In genomic region chr15:96755951-96756350, GRCm38 (mm10) we compare ENCODE assay signal across 20 mouse cellular contexts. TPM values are rescaled to one million over a fixed set of nuclear protein-coding genes. Genes with fewer than 3 reads are reported as not detected.
DNase-seq lines count a peak whose midpoint lies in the region; ATAC-seq and TF ChIP-seq lines count a peak whose summit lies in the region.
"Had no signal": no experiment of that assay in that cellular context is flagged by ENCODE, and none has a peak within 500 bp of the region (broad histone marks: within the 10 kb centered on the region; RNA-seq: fewer than 3 reads in every experiment).

No protein-coding gene starts in this region.

- 75% methylated on average over 6 of the region's 6 CpGs for WGBS in hindbrain, embryonic 15.5 days
- 80% methylated on average over 6 of the region's 6 CpGs for WGBS in hindbrain, embryonic 10.5 days

- H3K79me2 ChIP-seq in CH12.LX (replicated peaks; ENCODE audit: control insufficient read depth, extremely low read depth, insufficient read depth, poor library complexity, severe bottlenecking): no peaks in the 10 kb centered on the region

- no peaks in the 10 kb centered on the region for H3K36me3 ChIP-seq in hindbrain, embryonic 15.5 days
- no peaks in the 10 kb centered on the region for H3K36me3 ChIP-seq in hindbrain, embryonic 10.5 days
- no peaks in the 10 kb centered on the region for H3K36me3 ChIP-seq in CH12.LX (replicated peaks in 1 of 2; ENCODE audit: control insufficient read depth in 1 of 2, insufficient read depth in 1 of 2, low read length in 1 of 2)
- H3K36me3 ChIP-seq: embryonic facial prominence, embryonic 12.5 days; forebrain, embryonic 12.5 days; heart, embryonic 10.5 days had no signal

- no peak; the same call in 1 of the 2 replicates for TF ChIP-seq POLR2A in CH12.LX (IDR thresholded peaks at IDR 0.05; ENCODE audit: low read depth, low read length)

- H3K4me1 ChIP-seq in hindbrain, embryonic 15.5 days (replicated peaks): peaks cover 4% of the 10 kb centered on the region; the same call in 1 of the 2 replicates
- H3K4me1 ChIP-seq in hindbrain, embryonic 10.5 days (replicated peaks): no peaks in the 10 kb centered on the region
- H3K4me1 ChIP-seq in CH12.LX (ENCODE audit: control insufficient read depth in 1 of 2, insufficient read depth in 2 of 2): peaks cover 25 to 44% of the 10 kb centered on the region in 2 experiments
- H3K4me1 ChIP-seq: embryonic facial prominence, embryonic 12.5 days; forebrain, embryonic 12.5 days had no signal

- no peak for ATAC-seq in hindbrain, embryonic 15.5 days (ENCODE audit: low FRiP score, low read depth)
- ATAC-seq: forebrain, embryonic 16.5 days had no signal

- H3K27me3 ChIP-seq in hindbrain, embryonic 15.5 days: no peaks in the 10 kb centered on the region
- no peaks in the 10 kb centered on the region for H3K27me3 ChIP-seq in hindbrain, embryonic 10.5 days (ENCODE audit: insufficient read depth, poor library complexity, severe bottlenecking)
- H3K27me3 ChIP-seq in CH12.LX (replicated peaks): no peaks in the 10 kb centered on the region
- H3K27me3 ChIP-seq: embryonic facial prominence, embryonic 12.5 days; forebrain, embryonic 12.5 days had no signal

- no peak for TF ChIP-seq RAD21 in CH12.LX (IDR thresholded peaks at IDR 0.05; ENCODE audit: low read depth, low read length)

- H3K4me3 ChIP-seq in hindbrain, embryonic 15.5 days: no peak overlapping the region
- H3K4me3 ChIP-seq in hindbrain, embryonic 10.5 days: no peak overlapping the region
- peak overlapping the region in 2 of 3 experiments; percentile 5 to 16 for H3K4me3 ChIP-seq in CH12.LX (replicated peaks in 1 of 3; ENCODE audit: low read depth in 2 of 3, low read length in 2 of 3, poor library complexity in 1 of 3)
- H3K4me3 ChIP-seq: embryonic facial prominence, embryonic 12.5 days; forebrain, embryonic 12.5 days; heart, embryonic 10.5 days had no signal

- TF ChIP-seq EP300 in CH12.LX (IDR thresholded peaks at IDR 0.05; ENCODE audit: low read length): no peak; the same call in 1 of the 2 replicates

- 0 out of 2 replicates have a peak overlapping the region, but pooled peaks have one; percentile 29 for H3K27ac ChIP-seq in hindbrain, embryonic 15.5 days (replicated peaks)
- no peak overlapping the region for H3K27ac ChIP-seq in hindbrain, embryonic 10.5 days
- peak overlapping the region; percentile 11; the same call in 1 of the 2 replicates for H3K27ac ChIP-seq in CH12.LX (ENCODE audit: insufficient read depth, low read depth)
- H3K27ac ChIP-seq: embryonic facial prominence, embryonic 12.5 days; forebrain, embryonic 12.5 days; heart, embryonic 10.5 days; hindbrain, embryonic 14.5 days had no signal

- in situ Hi-C loops in CH12.LX (cut with MboI; ENCODE audit: low pct_ligation_motif_present, low pct_unique_long_range_greater_than_20kb, low sequenced_read_pairs): no loop called here

- no peak overlapping the region for H3K4me2 ChIP-seq in hindbrain, embryonic 15.5 days
- peak overlapping the region; percentile 48 for H3K4me2 ChIP-seq in CH12.LX (ENCODE audit: insufficient read depth, low read depth, poor library complexity, severe bottlenecking)
- H3K4me2 ChIP-seq: embryonic facial prominence, embryonic 12.5 days; forebrain, embryonic 12.5 days; hindbrain, embryonic 14.5 days had no signal

- DNase-seq in hindbrain, embryonic 10.5 days (ENCODE audit: low spot score): no peak
- peak; percentile 47 for DNase-seq in kidney, adult 9 months
- no peak for DNase-seq in kidney, postnatal 10 days
- peak; percentile 73 for DNase-seq in CH12.LX (ENCODE audit: extremely low read depth)
- DNase-seq in lung, postnatal 36 days: no peak
- DNase-seq in cerebellum, postnatal 4 days (ENCODE audit: low spot score in 2 of 2): no peak
- DNase-seq: adrenal gland, adult 8-10 months; adrenal gland, postnatal 36 days; cerebellum, adult 2 months; embryo, embryonic 11 days; gastrocnemius, postnatal 10 days; heart, adult 18-20 months; heart, postnatal 10 days; heart, postnatal 4 days had no signal

- H3K9me3 ChIP-seq in hindbrain, embryonic 15.5 days: no peaks in the 10 kb centered on the region
- H3K9me3 ChIP-seq in hindbrain, embryonic 10.5 days: no peaks in the 10 kb centered on the region
- H3K9me3 ChIP-seq in CH12.LX (replicated peaks; ENCODE audit: low read length): no peaks in the 10 kb centered on the region
- H3K9me3 ChIP-seq: embryonic facial prominence, embryonic 12.5 days; forebrain, embryonic 12.5 days; heart, embryonic 10.5 days had no signal

- dilution Hi-C loops in CH12.LX (cut with MboI; ENCODE audit: extremely low pct_ligation_motif_present, extremely low pct_unique_long_range_greater_than_20kb, low sequenced_read_pairs): no loop called here

- no peak for TF ChIP-seq CTCF in CH12.LX (conservative IDR thresholded peaks at IDR 0.05 in 1 of 2, IDR thresholded peaks at IDR 0.05 in 1 of 2; ENCODE audit: low read depth in 2 of 2, low read length in 2 of 2)

- H3K9ac ChIP-seq in hindbrain, embryonic 15.5 days: no peak overlapping the region
- H3K9ac ChIP-seq in CH12.LX (ENCODE audit: insufficient read depth, low read depth): no peak overlapping the region
- H3K9ac ChIP-seq: embryonic facial prominence, embryonic 12.5 days; forebrain, embryonic 12.5 days; hindbrain, embryonic 14.5 days had no signal

TF ChIP-seq in CH12.LX, 34 proteins besides CTCF, POLR2A, EP300 and RAD21:
- TF ChIP-seq JUND (conservative IDR thresholded peaks at IDR 0.05; ENCODE audit: low read depth, low read length) (no peak), TBP (conservative IDR thresholded peaks at IDR 0.05; ENCODE audit: low read depth, low read length) (0 out of 2 replicates have a peak, but pooled peaks have one; percentile 42), GABPA (IDR thresholded peaks at IDR 0.05; ENCODE audit: insufficient replicate concordance, low read depth, low read length) (no peak), IRF4 (IDR thresholded peaks at IDR 0.05; ENCODE audit: low read depth, low read length) (peak; percentile 47; the same call in 1 of the 2 replicates)

RNA-seq across cellular contexts. Expression of gene Slc38a2, which starts 56.4 kb away (rescaled TPM):
- polyA plus RNA-seq in hindbrain, embryonic 15.5 days (2015; fragmentation: Nextera tagmentation; extraction: Ambion mirVana): 102 and 108 TPM in 2 replicates
- 135 and 156 TPM in 2 replicates for polyA plus RNA-seq in hindbrain, embryonic 10.5 days (2016; fragmentation: Nextera tagmentation; extraction: Ambion mirVana)
- total RNA-seq in CH12.LX (2012; rRNA removed) (35.5 and 41.4 TPM in 2 replicates), CH12.LX (2014; rRNA removed) (53.6 and 59.3 TPM in 2 replicates)
- polyA plus RNA-seq in CH12.LX (2012; ENCODE audit: insufficient read length, low read depth): 57.5 and 70.5 TPM in 2 replicates

Comparison
In these comparisons a context has a peak if more than half of its experiments do, and no peak if none do; other contexts are left out.
1. DNase-seq: peak in kidney, adult 9 months (single experiment) and CH12.LX (single experiment); none in hindbrain, embryonic 10.5 days (single experiment), kidney, postnatal 10 days (single experiment), lung, postnatal 36 days (single experiment) and cerebellum, postnatal 4 days (0 of 2).
2. H3K4me3 ChIP-seq: peak in CH12.LX (2 of 3); none in hindbrain, embryonic 15.5 days (single experiment) and hindbrain, embryonic 10.5 days (single experiment).